Mouse (Mus musculus): ENCODE measurements around the gene Gm3149.
"Not testable (repeated sequence)": the region's sequence is repeated elsewhere in the genome, so short reads cannot be mapped to it uniquely, and the experiment has no call there.

Gene Gm3149

GRCm38 (mm10) chr14:4316983-4317382 is at the start of gene Gm3149:
Gene Gm3149, plus strand, starts transcription at chr14:4317283.
- DNase-seq (ENCODE audit: extremely low read depth, insufficient read length, low spot score), result not testable (repeated sequence)

GRCm38 (mm10) chr14:4269238-4269950 is 47.7 kb upstream of the Gm3149 start:
- DNase-seq (ENCODE audit: extremely low read depth, insufficient read length, low spot score), result not testable (repeated sequence)

- not testable (repeated sequence) for DNase-seq (ENCODE audit: extremely low read depth, insufficient read length, low spot score)
Measured at GRCm38 (mm10) chr14:4279828-4280227, 37.3 kb upstream of the Gm3149 start.

- not testable (repeated sequence) for DNase-seq (ENCODE audit: extremely low read depth, insufficient read length, low spot score)
Measured at GRCm38 (mm10) chr14:4334476-4335080, 17.5 kb downstream of the Gm3149 start, which contains the start of gene 2610042L04Rik. Gene 2610042L04Rik, plus strand, starts transcription at chr14:4334763.

- not testable (repeated sequence) for DNase-seq (ENCODE audit: extremely low read depth, insufficient read length, low spot score)
Measured at GRCm38 (mm10) chr14:4335506-4335905, 18.4 kb downstream of the Gm3149 start.

- DNase-seq (ENCODE audit: extremely low read depth, insufficient read length, low spot score), result not testable (repeated sequence)
Measured at GRCm38 (mm10) chr14:4368991-4369390, 51.9 kb downstream of the Gm3149 start.

GRCm38 (mm10) chr14:4369691-4370090 is 52.6 kb downstream of the Gm3149 start:
- not testable (repeated sequence) for DNase-seq (ENCODE audit: extremely low read depth, insufficient read length, low spot score)

All from 3134 (cell line).